Mouse (Mus musculus) right cerebral cortex, adult 2 months (tissue): ENCODE measurements around the gene Ttll10.
A peak's percentile ranks its signal among the peaks of the same experiment; 100 is the strongest.

Experiments
- DNase-seq, 2 experiments: peaks; one replicate each; pipeline ENCODE4 v3.0.0; 2021 to 2022; ENCODE audit warnings: low spot score in 2 of 2

Ttll10 gene

GRCm38 (mm10) chr4:156065156-156065894, 6.1 kb upstream of the Ttll10 start:
- no peak for DNase-seq

- DNase-seq, result no peak
Observed at GRCm38 (mm10) chr4:156064510-156064897, 5.3 kb upstream of the Ttll10 start.

- no peak for DNase-seq
Observed at GRCm38 (mm10) chr4:156063861-156064509, 4.8 kb upstream of the Ttll10 start.

GRCm38 (mm10) chr4:156059713-156060112, 499 bp upstream of the Ttll10 start:
- no peak for DNase-seq

GRCm38 (mm10) chr4:156058826-156059225, 388 bp downstream of the Ttll10 start:
- DNase-seq, result no peak

GRCm38 (mm10) chr4:156057702-156058101, 1.5 kb downstream of the Ttll10 start:
- DNase-seq, result no peak

DNA sequence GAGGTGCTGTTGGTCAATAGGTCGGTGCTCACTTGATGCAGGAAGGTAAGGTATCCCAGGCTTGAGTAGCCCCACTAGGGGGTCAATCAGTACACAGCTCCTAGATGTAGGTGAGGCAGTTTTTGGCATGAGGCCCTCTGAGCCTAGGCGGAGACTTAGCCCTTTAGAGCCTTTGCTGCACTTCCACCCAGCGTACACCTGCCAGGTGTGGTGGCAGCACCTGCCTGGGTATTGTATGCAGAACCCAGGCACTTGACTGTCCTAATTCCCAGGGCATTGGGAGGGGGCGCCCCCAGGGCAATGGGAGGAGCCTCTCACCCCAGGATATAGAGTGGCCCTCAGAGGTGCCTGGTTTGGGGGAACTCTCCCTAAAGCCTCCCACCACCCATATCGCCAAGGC, 4.0 kb downstream of the Ttll10 start:
- no peak for DNase-seq

DNA sequence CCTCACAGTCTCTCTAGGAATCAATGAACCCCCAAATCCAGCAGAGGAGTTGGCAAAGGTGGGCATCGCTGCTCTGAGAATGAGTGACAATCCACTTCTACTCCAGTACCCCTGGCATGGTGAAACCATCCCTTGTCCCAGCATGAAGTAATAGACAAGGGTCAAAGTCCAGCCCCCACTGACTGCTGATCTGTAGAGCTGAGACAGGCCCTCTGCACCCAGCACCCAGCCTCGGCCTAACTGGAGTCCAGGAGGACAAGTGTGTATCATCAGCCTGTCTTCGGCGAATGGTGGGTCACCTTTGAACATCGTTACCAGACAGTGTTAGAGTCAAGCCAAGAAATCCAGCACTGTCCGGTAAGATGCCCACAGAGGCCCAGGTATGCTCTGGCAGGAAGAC, 4.6 kb downstream of the Ttll10 start:
- no peak for DNase-seq

DNA sequence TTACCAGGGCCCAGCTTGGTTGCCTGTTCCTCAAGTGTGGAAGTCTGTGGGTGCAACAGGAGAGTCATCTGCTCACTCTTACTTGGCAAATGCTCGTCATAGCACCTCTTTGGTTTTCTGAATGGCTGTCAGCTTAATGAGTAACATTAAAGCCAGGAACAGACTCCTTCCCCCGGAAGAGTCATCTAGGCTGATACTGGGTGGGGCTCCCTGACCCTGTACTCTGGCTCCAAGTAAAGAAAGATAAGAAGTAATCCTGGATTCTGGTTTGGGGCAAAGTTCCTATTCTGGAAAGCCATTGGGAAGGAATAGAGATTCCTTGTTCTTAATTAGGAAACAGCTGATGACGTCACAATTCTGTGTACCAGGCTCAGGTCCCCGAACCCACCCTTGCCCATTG, 5.1 kb downstream of the Ttll10 start:
- DNase-seq, result no peak

- no peak for DNase-seq
Observed at GRCm38 (mm10) chr4:156053113-156053512, 6.1 kb downstream of the Ttll10 start.

GRCm38 (mm10) chr4:156050391-156050980, 8.7 kb downstream of the Ttll10 start:
- no peak for DNase-seq

- DNase-seq, result no peak
Observed at GRCm38 (mm10) chr4:156049779-156050178, 9.4 kb downstream of the Ttll10 start.

- DNase-seq, result no peak
Observed at GRCm38 (mm10) chr4:156044754-156045153, 14.5 kb downstream of the Ttll10 start.

DNA sequence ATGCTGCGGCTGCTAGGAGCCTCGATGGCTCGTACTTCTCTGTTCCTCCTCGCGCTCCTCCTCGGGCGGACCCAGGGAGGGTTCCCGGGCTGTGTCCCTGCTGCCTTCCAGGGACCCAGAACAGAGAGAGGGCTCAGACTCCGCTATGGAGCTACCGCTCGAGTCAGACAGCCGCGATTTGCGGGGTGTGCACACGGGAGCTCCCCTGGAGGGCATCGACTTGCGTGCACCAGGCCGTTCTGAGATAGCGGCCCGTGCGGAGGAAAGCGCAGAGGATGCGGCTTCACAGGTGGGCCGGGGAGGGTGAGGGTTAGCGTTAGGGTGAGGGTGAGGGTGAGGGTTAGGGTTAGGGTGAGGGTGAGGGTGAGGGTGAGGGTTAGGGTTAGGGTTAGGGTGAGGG, 24.3 kb downstream of the Ttll10 start:
- no peak for DNase-seq

DNA sequence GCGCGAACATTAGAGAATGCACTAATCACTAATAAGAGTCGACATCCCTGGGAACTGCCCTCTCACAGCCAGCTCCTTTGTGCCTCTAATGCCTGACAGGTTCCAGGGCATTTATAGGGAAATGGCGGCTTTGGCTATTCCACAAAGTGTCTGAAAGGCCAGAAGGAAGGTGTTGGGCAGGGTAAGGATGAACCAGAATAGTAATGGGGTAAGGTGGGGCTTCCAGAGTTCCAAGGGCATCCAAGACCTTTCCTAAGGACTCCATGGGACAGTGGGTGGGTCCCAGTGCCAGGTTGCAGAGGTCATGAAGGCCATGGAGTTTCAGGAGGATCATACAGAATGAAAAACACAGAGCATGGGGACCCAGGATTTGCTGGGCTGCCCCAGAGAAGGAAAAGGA, 24.9 kb downstream of the Ttll10 start:
- no peak for DNase-seq

GRCm38 (mm10) chr4:156033476-156034119, 25.6 kb downstream of the Ttll10 start:
- DNase-seq, result no peak

DNA sequence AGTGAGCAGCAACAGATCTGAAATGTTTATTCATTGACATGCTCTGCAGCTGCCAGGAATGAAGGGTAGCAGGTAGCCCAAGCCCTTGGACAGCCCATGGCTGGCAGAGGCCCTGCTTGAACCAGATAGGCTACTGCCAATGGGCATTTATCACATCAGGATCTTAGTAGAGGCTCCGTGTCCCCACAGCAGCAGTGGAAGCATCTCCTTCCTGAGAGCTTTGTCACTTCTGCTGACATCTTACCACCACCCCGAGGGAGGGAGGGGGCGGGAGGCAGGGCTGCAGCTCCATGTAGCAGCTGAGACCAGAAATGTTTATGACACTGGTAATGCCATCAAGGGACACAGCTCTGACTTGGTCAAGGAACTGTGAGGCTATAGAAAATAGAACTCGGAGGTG, 26.4 kb downstream of the Ttll10 start:
- DNase-seq, result no peak

DNA sequence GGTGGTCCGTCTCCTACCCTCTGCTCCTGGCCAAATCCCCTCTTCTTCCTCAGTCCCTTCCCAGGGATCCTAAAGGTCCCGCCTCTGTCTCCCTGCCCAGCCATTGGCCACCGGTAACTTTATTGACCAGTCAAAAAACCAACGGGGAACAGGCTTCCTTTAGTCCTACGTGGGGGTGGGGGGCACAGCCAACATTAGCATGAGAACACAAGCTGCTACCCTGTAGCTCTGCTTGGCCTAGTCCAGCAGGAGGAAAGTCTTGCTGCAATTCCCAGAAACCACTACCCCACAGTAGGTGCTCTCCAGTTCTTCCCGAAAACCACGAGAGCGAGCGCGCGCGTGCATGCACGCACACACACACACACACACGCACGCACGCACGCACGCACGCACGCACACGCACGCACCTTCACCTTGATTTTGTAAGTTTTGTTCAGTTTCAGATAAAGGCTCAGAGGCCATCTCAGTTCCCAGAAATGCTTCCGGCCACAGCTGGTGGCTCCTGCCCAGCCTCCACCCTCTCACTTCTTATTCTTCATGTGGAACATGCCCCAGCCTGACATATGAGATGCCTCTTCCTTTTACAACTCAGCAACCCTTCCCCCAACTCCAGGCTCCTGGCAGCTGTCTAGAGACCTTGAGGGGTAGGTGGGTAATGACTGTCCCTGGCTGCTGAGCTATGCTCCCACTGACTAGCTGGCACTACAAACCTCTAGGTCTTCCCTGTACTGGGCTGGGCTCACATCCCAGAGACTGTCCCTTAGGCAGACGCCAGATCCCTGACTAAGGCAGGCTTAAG, 27.4 kb downstream of the Ttll10 start:
- DNase-seq, result peak; percentile 75 to 81

GRCm38 (mm10) chr4:156031255-156031592, 28.0 kb downstream of the Ttll10 start:
- DNase-seq, result peak in 1 of 2 experiments; percentile 24

DNA sequence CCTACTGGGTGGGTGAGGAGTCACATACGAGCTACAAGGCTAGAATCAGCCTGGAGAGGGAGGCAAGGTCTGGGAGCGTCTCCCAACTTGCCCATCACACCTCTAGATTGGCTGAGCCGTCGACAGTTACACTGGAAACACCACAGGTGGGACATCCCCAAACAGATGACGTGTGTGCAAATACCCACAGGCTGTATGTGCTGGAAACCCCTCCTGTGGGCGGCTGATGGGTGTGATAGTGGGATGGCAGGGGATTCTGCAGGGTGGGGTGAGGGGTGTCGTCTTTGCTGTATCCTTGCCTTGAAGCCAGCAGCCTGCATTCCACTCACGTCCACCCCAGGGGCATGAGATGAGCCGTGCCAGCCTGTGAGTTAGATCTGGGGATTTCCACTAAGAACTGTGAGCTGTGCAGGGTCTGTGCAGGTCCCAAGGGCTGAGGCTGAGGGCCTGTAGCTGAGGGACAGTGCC, 28.5 kb downstream of the Ttll10 start:
- no peak for DNase-seq

DNA sequence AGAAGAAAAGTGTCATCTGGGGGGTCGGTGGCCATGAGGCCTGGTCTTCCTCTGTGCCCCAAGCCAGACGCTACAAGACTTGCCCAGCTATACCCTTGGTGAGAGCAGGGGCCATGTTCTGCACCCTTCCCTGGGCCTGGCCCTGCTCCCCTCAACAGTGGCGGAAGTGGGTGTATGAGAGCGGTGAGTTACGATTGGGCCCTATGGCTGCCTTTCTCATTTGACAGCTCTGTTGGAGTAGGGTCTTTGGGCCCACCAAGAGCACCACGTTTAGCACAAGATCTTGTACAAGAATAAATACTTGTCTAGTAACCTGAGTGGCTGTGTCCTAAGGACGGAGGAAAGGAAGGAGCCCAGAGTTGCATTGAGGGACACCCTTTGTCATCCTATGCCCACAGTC, 30.6 kb downstream of the Ttll10 start:
- DNase-seq, result no peak

- peak; percentile 53 to 68 for DNase-seq
Observed at GRCm38 (mm10) chr4:156026013-156026412, 33.2 kb downstream of the Ttll10 start, which contains the start of gene Tnfrsf18. Gene Tnfrsf18, plus strand, starts transcription at chr4:156026164.
